Mouse (Mus musculus): ENCODE results near the gene Clns1a.

Gene Clns1a

DNA sequence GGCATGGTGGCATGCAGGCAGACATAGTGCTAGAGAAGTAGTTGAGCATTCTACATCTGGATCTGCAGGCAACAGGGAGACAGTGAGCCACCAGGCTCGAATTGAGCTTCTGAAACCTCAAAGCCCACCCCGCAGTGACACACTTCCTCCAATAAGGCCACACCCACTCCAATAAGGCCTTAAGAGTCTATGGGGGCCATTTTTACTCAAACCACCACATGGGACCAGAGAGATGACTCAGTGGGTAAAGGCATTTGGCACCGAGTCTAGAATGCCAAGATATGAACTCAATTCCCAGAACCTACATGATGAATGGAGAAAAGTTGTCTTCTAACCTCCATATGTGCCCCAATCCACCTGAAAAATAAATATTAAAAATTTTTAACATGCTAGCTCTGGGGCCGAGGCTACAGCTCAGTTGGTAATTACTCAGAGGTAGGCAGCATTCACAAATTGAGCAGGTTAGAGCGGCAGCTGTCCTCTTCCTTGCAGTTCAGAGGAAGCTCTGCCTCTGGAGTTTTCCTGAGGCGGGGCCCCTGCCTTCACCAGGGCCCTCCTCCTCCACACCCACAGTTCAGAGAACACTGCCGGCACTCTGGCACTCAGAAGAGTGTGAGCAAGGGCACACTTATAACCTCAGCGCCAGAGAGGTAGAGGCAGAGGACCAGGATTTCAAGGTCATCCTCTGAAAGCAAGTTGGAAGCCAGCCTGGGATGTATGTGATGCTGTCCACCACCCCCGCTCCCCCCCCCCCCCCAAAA, 70.2 kb downstream of the Clns1a start:
- no peak for DNase-seq (ENCODE audit: low read depth)

GRCm38 (mm10) chr7:97767841-97768240, 71.4 kb downstream of the Clns1a start:
- no peak for DNase-seq (ENCODE audit: low read depth)

- DNase-seq (ENCODE audit: low read depth) = no peak
These were observed 72.6 kb downstream of the Clns1a start for GRCm38 (mm10) chr7:97769020-97769419.
